Mouse (Mus musculus): Measurements from ENCODE around the gene Fras1.

DNA sequence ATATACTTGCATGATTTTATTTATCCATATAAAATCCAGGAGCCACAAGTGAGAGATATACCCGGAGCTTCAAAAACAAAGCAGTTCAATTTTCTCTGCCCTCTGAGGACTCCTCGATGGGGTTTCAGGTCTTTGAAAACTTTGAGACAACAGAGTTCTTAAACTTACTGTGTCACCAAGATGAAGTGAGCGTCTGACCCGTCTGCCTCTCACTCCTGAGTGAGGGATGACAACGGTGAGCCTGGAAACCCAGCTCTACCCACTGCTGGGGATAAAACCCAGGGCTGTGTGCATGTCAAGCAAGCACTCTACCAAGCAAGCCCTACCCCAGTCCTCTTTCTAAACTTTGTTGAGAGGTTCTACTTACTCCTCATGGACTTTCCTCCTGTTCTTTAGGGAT, 49.0 kb downstream of the Fras1 start:
- TF ChIP-seq CHD1 (IDR thresholded peaks at IDR 0.05; ENCODE audit: low read depth, low read length): no peak
- TF ChIP-seq CTCF (IDR thresholded peaks at IDR 0.05 in 2 of 3, conservative IDR thresholded peaks at IDR 0.05 in 1 of 3; ENCODE audit: control insufficient read depth in 1 of 3, insufficient read depth in 1 of 3, low read depth in 2 of 3, low read length in 3 of 3, poor library complexity in 1 of 3, severe bottlenecking in 1 of 3): no peak
- TF ChIP-seq EP300 (IDR thresholded peaks at IDR 0.05; ENCODE audit: low read depth in 1 of 2, low read length in 2 of 2): no peak
- TF ChIP-seq TAL1 (IDR thresholded peaks at IDR 0.05; ENCODE audit: low read length): no peak
- no peak for TF ChIP-seq POLR2A (IDR thresholded peaks at IDR 0.05; ENCODE audit: control insufficient read depth in 1 of 2, insufficient read depth in 1 of 2, low read depth in 1 of 2, low read length in 2 of 2, poor library complexity in 1 of 2)
- no peak for TF ChIP-seq ZC3H11A (IDR thresholded peaks at IDR 0.05; ENCODE audit: low read depth, low read length)
- TF ChIP-seq MAX (IDR thresholded peaks at IDR 0.05; ENCODE audit: low read length): no peak
- TF ChIP-seq CHD2 (IDR thresholded peaks at IDR 0.05; ENCODE audit: low read length): no peak

All from MEL (cell line).